Mouse (Mus musculus) testis, postnatal 14 days (tissue): ENCODE data around the gene Gm43518.
A peak's percentile ranks its signal among the peaks of the same experiment; 100 is the strongest.

Experiments used
- DNase-seq: peaks from one replicate; pipeline ENCODE4 v3.0.0; 2021; ENCODE audit warnings: low spot score

The Gm43518 gene

DNA sequence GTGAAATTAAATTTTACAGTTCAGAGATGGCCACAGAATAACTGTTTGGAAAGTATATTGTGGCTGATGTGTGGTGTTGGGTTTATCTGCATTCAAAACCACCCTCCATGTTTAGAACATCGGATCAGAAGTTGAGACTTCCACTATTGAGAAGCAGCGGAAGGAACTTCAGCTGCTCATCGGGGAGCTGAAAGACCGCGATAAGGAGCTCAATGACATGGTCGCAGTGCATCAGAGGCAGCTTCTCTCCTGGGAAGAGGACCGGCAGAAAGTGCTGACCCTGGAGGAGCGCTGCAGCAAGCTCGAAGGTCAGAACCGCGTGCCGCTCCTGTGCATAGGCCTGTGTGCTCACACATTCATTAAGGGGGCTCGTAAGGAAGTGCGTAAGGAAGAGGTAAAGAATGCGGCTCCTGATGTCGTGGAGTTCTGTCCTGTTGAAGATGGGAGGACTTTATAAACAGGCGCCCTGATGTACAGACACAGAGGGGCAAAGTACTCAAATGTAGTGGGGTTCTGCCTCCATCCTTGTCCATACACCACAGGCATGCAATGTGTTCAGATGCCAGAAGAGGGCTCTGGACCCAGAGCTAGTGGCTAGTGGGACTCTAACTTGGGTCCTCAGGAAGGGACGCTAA, 6.9 kb downstream of the Gm43518 start:
- no peak for DNase-seq

- DNase-seq = no peak
Measured at GRCm38 (mm10) chr5:123935931-123936330, 8.7 kb downstream of the Gm43518 start.

DNA sequence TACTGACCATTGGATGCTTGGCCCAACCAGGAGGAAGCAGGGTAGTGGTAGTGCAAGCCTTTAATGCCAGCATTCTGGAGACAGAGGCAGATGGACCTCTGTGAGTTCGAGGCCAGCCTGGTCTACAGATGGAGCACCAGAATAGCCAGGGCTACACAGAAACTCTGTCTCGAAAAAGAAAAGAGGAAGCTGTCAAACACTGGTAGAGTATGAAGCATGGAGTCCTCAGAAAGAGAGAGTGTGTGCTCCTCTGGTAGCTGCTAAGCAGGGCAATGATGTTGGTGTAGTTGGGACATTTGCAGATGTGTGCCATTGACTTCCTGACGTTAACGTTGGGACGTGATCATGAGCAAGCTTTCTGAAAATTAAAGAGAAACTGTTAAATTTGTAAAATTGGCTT, 11.3 kb downstream of the Gm43518 start:
- no peak for DNase-seq

DNA sequence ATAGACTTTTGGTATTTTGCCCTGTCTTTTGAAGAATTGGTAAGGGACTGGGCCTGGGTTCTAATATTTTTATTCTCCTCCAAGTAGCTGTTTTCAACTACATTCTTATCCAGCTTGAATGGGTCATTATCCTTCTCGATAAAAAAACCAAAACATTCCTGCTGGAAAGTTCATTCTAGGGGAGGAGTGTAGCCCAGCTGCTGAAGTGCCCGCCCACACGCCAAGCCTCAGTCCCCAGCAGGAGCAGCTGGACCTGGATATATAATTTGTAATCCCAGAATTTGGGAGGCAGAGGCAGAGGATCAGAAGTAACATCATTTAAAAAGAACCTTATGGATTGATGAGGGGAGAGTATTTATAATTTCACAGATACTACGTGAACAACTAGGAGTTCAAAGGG, 19.3 kb downstream of the Gm43518 start:
- DNase-seq = no peak

GRCm38 (mm10) chr5:123947041-123947761, 20.0 kb downstream of the Gm43518 start:
- peak; percentile 2 for DNase-seq

DNA sequence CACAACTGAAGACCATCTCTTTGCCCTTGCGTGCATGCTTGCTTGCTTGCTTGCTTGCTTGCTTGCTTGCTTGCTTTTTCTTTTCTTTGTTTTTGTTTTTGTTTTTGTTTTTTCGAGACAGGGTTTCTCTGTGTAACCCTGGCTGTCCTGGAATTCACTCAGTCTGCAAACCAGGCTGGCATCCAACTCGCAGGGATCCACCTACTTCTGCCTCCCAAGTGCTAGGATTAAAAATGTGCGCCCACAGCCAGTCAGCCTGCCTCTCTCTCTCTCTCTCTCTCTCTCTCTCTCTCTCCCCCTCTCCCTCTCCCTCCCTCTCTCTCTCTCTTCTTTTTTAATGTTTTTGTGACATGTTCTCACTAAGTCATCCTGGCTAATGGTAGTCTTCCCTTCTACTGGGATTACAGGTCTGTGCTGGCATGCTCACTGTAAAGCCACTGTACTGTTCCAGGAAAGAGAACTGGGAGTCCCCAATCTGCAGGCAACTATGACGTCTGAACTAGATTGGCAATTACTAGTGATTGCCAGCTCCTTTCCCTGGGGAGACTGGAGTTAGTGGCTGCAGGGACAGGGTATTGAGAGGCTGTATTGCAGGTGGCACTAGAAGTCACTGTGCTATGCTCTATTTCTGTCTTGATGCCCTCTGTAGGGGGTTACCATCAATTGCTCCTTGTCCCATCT, 25.3 kb downstream of the Gm43518 start:
- DNase-seq = peak; percentile 2

GRCm38 (mm10) chr5:123957213-123957612, 30.0 kb downstream of the Gm43518 start:
- no peak for DNase-seq

GRCm38 (mm10) chr5:123959018-123959417, 31.8 kb downstream of the Gm43518 start:
- no peak for DNase-seq

GRCm38 (mm10) chr5:123960129-123960528, 32.9 kb downstream of the Gm43518 start:
- DNase-seq = no peak

- DNase-seq = no peak
Measured at GRCm38 (mm10) chr5:123961046-123961445, 33.8 kb downstream of the Gm43518 start.

DNA sequence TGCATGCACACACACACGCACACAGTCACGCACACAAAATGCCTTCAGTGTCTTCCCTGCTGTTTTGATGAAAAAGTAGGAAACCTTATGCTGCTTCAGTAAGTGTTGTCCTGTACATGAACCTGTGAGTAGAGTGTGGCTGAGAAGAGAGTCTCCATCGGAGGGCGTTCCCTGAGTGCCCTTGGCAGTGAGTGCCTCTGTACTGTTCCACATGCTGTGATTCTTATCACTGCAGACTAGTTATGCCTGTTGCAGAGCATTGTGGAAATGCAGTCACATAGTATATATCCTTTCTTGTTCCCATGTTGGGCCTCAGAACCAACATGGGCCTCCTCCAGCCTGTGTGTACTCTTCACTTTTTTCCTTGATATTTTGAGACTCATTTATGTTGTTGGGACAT, 37.0 kb downstream of the Gm43518 start:
- DNase-seq = no peak

DNA sequence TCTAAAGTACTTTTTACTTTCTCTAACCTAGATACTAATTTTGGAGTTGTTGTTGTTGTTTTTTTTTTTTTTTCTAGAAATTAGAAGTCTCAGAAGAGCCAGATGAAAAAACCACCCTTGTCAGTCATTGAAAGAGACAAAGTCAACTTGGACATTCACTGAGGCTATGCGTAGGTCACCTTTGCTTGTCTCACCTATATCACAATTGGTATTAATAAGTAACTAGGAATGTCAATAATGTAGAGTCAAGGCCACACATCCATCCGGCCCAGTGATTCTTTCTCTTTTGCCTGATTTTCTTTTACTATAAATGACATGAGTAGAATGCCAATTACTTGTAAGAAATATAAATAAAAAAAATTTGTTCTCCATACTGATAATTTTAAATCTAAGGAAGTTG, 39.5 kb downstream of the Gm43518 start:
- no peak for DNase-seq

- DNase-seq = no peak
Measured at GRCm38 (mm10) chr5:123968468-123968867, 41.2 kb downstream of the Gm43518 start.

DNA sequence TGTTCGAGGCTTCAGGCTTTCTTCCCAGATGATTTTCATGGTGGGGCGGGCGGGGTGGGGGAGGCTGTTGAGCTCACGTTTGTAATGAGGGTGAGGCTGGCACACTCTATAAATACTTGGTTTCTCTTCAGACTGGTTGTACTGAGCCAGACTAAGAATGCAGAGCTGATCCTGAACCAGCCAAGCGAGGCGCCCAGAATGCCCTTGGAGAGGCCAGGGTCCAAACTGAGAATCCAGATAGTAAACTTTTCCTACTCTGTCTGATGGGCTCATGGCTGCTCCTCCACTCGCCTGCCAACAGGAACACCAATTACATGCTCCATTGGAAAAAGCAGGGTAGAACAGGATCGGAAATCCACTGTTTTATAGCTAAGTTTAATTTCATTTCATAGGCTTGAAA, 42.0 kb downstream of the Gm43518 start:
- no peak for DNase-seq

GRCm38 (mm10) chr5:123970576-123970975, 43.4 kb downstream of the Gm43518 start:
- DNase-seq = no peak

DNA sequence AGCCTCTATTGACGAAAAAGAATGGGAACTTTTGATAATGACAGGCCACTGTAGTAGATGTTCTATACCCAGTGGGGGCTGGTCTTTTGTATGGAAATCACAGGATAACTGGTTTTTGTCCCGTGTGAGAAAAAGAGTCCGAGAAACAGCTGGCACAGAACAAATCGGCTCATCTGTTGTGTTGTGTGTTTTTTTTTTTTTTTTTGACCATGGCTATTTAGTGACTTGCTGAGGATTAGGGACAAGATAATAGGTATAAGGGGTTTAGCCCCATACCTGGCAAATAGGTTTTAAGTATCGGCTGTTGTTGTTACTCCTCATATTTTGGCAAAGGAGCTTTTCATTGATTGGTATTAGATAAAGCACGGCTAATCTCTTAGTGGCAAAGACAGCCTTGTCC, 45.2 kb downstream of the Gm43518 start:
- no peak for DNase-seq

GRCm38 (mm10) chr5:123973299-123974178, 46.3 kb downstream of the Gm43518 start, which contains the start of gene Hip1r:
Hip1r (plus strand) TSS chr5:123973628.
- peak; percentile 79 for DNase-seq

- DNase-seq = no peak
Measured at GRCm38 (mm10) chr5:123974179-123974485, 46.9 kb downstream of the Gm43518 start.

DNA sequence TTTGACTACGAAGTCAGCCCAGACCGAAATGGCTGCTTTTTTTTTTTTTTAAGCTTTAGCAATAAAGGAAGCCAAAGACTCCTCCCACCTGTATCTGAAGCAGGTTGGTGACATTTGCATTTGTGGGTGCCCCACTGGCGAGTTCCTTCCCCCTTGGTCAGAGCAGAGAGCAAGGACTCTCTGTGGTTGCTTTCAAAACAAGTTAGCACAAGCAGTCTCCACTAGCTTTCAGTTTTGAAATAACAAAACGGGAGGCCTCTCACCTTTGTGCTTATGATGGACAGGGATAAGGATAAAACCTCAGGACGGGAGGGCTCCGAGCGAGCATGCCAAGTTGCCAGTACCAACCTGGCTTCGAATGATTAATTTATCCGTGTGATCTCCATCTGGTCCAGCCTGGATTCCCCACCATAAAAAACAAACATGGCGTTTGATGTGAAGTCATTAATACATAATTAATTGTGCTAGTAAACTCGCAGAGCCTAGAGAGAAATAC, 47.4 kb downstream of the Gm43518 start:
- no peak for DNase-seq

DNA sequence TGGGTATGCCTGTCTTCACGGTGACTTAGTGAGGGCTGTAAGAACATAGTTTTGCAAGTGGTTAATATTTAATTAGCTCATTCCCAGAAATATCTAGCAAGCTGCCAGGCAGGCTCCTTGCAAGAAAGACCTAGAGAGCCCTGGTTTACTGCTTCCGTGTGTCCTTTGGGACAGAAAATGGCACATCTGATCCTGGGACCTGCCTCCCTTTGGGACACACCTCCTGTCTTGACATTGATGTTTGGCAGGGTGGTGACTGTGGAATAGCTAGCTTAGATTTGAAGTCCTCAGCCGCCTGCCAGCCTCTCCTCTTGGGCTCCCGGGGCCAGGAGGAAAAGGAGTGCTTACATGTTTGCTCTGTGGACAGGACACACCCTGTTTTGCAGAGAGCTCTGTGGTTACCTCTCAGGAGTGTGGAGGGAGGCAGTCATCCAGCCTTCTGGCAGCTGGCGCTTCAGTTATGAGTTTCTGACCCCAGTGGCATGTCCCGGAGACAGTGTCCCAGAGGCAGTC, 48.5 kb downstream of the Gm43518 start:
- no peak for DNase-seq

- no peak for DNase-seq
Measured at GRCm38 (mm10) chr5:123977231-123977630, 50.0 kb downstream of the Gm43518 start.

DNA sequence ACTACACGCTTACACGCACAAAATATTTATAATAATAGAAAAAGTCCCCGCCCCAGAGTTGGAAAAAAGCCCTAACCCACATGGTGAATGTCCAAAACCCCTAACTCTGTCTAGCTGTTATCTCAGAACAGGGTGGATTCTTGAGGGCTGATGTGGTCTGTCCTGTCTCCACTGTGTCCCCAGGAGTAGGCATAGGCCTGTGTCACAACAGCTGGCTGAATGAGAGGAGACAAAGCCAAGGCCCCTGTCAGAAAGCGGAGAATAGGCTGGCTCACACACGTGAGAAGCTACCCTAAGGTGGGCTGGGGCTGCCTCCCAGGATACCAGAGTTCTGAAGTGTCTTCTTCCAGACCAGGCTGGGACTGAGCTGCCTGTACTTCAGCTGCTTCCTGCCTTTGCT, 50.9 kb downstream of the Gm43518 start:
- no peak for DNase-seq
